Mouse (Mus musculus): ENCODE data around the gene Ankrd33b.
A peak's percentile ranks its signal among the peaks of the same experiment; 100 is the strongest.

Gene Ankrd33b

GRCm38 (mm10) chr15:31299258-31299917 lies 68.1 kb downstream of the Ankrd33b start:
- no peak for DNase-seq

- no peak for DNase-seq
Observed at GRCm38 (mm10) chr15:31297777-31298137, 69.8 kb downstream of the Ankrd33b start.

DNA sequence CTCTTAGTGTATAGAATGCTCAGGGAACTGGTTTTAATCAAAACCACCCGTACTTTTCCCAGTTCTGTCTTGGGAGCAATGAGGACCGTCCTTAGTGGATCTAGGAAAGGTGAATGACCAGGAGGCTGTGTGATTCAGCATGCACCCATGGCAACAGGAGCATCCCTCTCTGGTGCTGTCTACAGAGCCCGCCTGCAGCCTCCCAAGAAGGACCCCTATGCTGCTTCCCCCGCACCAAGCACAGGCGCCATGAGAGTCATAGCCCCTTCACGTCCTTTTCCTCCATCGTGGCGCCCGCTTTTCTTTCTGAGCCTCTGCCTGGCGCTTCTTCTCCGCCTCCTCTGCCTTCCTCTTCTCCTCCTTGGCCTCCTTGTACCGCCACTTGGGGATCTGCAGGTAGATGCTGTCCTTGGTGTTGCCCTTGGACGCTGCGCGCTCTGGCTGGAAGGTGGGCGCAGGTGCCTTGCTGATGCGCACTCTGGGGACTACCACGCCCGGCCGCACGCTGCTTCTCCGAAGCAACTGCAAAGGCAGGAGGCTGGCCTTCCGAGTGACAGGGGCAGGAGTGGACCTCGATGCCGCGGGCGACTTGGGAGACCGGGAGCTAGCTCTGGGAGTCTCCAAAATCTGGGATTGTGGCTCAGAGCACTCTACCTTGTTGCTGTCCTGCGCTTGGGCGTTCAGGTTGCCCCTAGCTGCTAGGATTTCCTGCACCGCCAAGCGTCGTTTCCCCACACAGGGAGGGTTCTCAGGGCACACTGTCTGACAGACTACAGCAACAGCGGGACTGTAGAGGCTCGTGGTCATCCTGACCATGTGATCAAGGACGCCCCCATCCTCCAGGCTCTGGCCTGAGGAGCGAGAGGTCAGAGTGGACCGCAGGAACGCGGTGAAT lies 70.4 kb downstream of the Ankrd33b start:
- DNase-seq = no peak

DNA sequence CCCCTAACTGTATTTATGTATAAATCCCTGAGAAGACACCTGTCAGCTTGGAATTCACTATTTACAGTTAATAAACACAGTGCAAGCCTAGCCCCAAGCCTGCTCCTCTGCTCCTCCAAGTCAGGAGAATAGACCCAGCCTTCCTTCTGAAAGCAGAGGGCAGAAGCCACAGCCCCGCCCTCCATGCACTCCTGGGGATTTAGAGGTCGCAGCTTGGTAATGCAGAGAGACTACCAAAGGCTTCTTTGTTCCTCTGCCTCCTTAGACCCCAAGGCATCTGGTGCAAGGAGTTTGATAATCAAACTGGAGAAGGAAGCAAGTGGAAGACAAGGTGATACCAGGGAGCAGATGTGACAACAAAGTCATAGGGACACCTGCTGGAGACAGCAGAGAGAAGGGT lies 73.2 kb downstream of the Ankrd33b start:
- no peak for DNase-seq

- no peak for DNase-seq
Observed at GRCm38 (mm10) chr15:31292627-31293026, 74.9 kb downstream of the Ankrd33b start.

DNA sequence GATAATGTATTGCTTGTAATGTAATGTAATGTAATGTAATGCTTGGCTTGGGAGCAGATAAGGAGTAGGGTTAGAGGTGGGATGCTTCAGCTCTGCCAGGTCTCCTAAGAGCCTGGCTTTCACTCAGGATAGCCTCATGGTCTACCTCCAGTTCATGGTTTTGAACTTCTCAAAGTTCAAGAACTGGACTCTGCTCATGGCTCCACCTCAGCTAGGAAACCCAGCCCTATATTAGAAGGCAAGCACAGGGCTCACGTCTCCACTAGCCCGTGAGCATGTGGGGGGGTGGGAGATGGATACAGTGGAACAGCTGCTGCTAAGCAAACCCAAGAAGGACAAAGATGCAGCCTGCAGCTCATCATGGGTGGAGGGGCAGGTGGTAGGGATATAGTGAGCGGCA lies 81.8 kb downstream of the Ankrd33b start:
- DNase-seq = no peak

- no peak for DNase-seq
Observed at GRCm38 (mm10) chr15:31284922-31285631, 82.4 kb downstream of the Ankrd33b start.

- peak; percentile 45 for DNase-seq
Observed at GRCm38 (mm10) chr15:31284142-31284541, 83.4 kb downstream of the Ankrd33b start.

- DNase-seq = no peak
Observed at GRCm38 (mm10) chr15:31282353-31282752, 85.2 kb downstream of the Ankrd33b start.

- DNase-seq = no peak
Observed at GRCm38 (mm10) chr15:31281830-31282229, 85.7 kb downstream of the Ankrd33b start.

DNA sequence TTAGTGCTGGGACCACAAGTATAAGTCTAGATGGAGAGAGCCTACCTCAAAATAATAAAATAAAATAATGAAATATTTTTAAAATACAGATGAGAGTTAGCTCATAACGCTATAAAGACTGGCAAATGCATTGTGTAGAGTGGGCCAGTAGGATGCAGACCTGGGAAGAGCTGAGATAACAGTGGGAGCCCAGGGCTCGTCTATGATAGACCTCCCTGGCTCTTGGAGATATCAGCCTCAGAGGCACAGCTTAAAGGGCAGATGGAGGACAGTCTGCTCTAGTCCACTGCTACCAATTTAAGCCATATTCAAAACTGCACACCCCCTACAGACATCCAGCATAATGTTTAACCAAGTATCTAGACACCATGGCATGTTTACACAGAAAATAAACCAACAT lies 86.8 kb downstream of the Ankrd33b start:
- no peak for DNase-seq

DNA sequence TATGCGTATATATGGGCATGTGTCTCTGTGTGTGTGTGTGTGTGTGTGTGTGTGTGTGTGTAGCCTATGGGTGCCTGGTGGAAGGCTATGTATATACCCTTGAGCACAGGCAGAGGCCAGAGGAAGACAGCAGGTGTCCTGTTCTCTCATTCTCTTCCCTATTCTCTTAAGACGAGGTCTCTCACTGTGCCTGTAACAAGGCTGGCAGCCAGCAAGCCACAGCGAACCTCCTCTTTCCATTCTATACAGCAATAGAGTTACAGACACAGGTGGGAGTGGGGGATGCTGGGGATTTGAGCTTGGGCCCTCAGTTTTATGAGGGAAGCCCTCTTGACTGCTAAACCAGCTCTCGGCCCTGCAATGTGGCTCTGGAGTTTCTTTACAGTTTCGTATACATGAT lies 87.5 kb downstream of the Ankrd33b start:
- DNase-seq = no peak

DNA sequence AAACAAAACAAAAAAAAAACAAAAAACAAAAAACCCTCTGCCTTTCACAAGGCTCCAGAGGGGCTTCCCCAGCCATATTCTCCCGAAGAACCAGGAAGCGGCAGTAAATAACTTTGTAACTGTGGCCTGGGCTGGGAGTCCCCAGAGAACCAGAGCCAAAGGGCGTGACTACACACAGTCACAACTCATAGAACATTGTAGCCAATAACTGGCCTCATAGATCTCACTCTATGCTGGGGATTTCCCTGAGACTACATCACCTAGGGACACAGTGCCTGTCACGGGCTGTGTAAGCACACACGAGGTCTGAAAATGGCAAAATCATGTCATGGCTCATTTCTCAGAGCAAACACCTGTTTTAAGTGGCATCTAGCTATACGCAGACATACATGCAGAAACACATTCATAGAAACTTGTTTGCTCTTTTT lies 87.9 kb downstream of the Ankrd33b start:
- no peak for DNase-seq

- no peak for DNase-seq
Observed at GRCm38 (mm10) chr15:31279120-31279519, 88.4 kb downstream of the Ankrd33b start.

DNA sequence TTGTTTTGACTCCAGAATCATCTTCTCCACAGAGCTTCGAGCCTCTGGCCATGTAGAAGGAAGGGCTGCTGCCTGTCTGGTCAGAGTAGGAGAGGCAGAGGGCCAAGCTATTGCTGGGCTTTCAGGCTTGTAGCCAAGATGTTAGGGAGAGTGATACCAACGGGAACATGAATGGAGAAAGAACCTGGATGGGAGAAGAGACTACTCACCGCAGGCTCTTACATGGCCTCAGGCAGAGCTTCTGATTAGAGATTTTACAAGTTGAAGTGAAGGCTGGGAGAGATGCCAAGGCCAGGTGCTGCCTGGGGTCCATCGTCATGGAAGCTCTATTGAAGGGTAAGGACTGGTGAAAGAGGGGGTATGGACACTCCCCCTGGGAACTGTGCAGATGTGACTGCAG lies 89.4 kb downstream of the Ankrd33b start:
- DNase-seq = no peak

GRCm38 (mm10) chr15:31273509-31273908 lies 94.0 kb downstream of the Ankrd33b start:
- DNase-seq = no peak

- no peak for DNase-seq
Observed at GRCm38 (mm10) chr15:31272695-31273094, 94.8 kb downstream of the Ankrd33b start.

GRCm38 (mm10) chr15:31269558-31269957 lies 98.0 kb downstream of the Ankrd33b start:
- DNase-seq = peak; percentile 72

- no peak for DNase-seq
Observed at GRCm38 (mm10) chr15:31268148-31268547, 99.4 kb downstream of the Ankrd33b start.

GRCm38 (mm10) chr15:31265845-31266244 lies 101.7 kb downstream of the Ankrd33b start:
- DNase-seq = no peak

DNA sequence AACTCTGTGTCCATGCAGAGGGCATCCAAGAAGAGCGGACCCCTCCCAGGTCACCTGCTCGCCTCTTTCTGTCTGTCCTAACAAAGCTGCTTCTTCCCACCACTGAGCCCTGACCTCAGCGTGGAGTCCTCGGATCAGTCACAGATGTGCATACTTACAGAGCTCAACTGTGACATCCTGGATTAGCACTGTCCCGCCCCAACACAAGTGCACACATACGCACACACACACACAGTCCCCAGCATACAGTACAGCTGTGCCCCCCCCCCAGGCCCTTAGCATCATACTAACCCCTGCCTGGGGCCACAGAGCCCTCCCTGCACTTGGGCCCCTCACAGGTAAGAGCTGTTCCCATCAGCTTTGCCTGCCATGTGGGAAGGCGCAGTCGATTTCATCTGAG lies 102.1 kb downstream of the Ankrd33b start:
- no peak for DNase-seq

GRCm38 (mm10) chr15:31264827-31265226 lies 102.7 kb downstream of the Ankrd33b start:
- DNase-seq = peak; percentile 89

GRCm38 (mm10) chr15:31262361-31262760 lies 105.2 kb downstream of the Ankrd33b start:
- DNase-seq = no peak

DNA sequence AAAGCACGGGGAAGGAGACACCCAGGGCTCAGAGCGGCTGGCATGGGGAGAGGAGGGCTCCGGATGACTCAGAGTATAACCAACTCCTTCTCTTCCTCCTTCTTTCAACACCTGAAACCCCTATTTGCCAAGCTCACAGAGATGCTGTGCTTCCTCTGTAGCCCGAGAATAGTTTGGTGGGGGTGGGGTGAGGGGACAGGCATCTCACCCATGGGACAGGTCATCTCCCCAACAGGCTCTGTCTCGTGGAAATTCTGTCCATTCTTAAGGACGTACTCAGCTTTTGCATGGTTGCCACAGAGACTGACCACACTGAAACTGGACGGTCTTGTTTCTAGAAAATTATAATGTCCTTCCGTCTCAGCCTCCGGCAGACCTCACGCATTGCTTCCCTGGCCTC lies 106.4 kb downstream of the Ankrd33b start:
- DNase-seq = no peak
